8 mouse cellular contexts compared by ENCODE assay signal in the genomic region with DNA sequence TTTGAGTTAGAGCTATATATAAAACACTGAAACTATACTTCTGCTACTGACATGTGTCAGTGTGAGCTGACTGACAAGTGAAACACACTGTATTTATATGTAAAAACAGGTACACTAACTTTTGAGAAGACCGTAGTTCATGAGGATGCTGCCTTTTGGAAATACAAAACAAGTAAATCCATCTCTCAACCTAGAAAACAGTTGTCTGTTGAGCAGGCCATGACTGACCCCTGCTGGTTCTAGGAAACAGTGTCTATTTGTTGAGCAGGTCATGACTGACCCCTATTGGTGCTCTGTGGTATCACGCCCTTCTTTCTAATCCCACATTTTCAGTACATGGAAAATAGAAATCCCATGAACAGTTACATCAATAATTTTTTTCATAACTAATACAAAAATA. TPM values are rescaled to one million over a fixed set of nuclear protein-coding genes. Genes with fewer than 3 reads are reported as not detected.
DNase-seq lines count a peak whose midpoint lies in the region; ATAC-seq and TF ChIP-seq lines count a peak whose summit lies in the region.

No protein-coding gene starts in this region.

- intact Hi-C loops in heart, adult 2 months (cut with DNase I), result loop anchor here (1.0 to 10.0 kb wide), 6 partner anchors 388 to 919 kb away; no protein-coding TSS in a partner anchor

- no peaks in the 10 kb centered on the region for H3K27me3 ChIP-seq in CH12.LX (replicated peaks)
- H3K27me3 ChIP-seq in embryonic facial prominence, embryonic 13.5 days, result no peaks in the 10 kb centered on the region
- H3K27me3 ChIP-seq in heart, adult 2 months (ENCODE audit: control insufficient read depth, insufficient read depth, low read length), result no peaks in the 10 kb centered on the region
- no peaks in the 10 kb centered on the region for H3K27me3 ChIP-seq in liver, postnatal 0 days (ENCODE audit: insufficient read depth, low read length)

- no peak for ATAC-seq in embryonic facial prominence, embryonic 13.5 days (ENCODE audit: insufficient number of reproducible peaks, insufficient read depth, low FRiP score, low TSS enrichment, low read depth)
- ATAC-seq in liver, postnatal 0 days, result peak; percentile 70; the same call in 1 of the 2 replicates

- H3K4me2 ChIP-seq in CH12.LX (ENCODE audit: insufficient read depth, low read depth, poor library complexity, severe bottlenecking), result no peak overlapping the region
- H3K4me2 ChIP-seq in embryonic facial prominence, embryonic 13.5 days, result no peak overlapping the region
- H3K4me2 ChIP-seq in liver, postnatal 0 days (ENCODE audit: low read depth, low read length), result no peak overlapping the region

- peak; percentile 95 to 99 for TF ChIP-seq CTCF in CH12.LX (conservative IDR thresholded peaks at IDR 0.05 in 1 of 2, IDR thresholded peaks at IDR 0.05 in 1 of 2; ENCODE audit: low read depth in 2 of 2, low read length in 2 of 2)
- TF ChIP-seq CTCF in heart, adult 2 months (IDR thresholded peaks at IDR 0.05), result no peak; the same call in 1 of the 2 replicates
- TF ChIP-seq CTCF in liver, postnatal 0 days (IDR thresholded peaks at IDR 0.05; ENCODE audit: low read depth), result peak; percentile 100

- H3K27ac ChIP-seq in CH12.LX (ENCODE audit: insufficient read depth, low read depth), result no peak overlapping the region
- 0 out of 2 replicates have a peak overlapping the region, but pooled peaks have one; percentile 11 for H3K27ac ChIP-seq in embryonic facial prominence, embryonic 13.5 days
- peak overlapping the region; percentile 15; the same call in 1 of the 2 replicates for H3K27ac ChIP-seq in heart, adult 2 months
- no peak overlapping the region for H3K27ac ChIP-seq in liver, postnatal 0 days (ENCODE audit: low read depth)

- peak; percentile 28; the same call in 1 of the 2 replicates for TF ChIP-seq EP300 in CH12.LX (IDR thresholded peaks at IDR 0.05; ENCODE audit: low read length)
- peak; percentile 96 for TF ChIP-seq EP300 in heart, adult 2 months (IDR thresholded peaks at IDR 0.05; ENCODE audit: insufficient read depth, low read depth, low read length)
- no peak for TF ChIP-seq EP300 in liver, postnatal 0 days (IDR thresholded peaks at IDR 0.05; ENCODE audit: low read depth)

- peaks cover 0 to 10% of the 10 kb centered on the region in 2 experiments; a peak in 2 of 4 replicates for H3K4me1 ChIP-seq in CH12.LX (ENCODE audit: control insufficient read depth in 1 of 2, insufficient read depth in 2 of 2)
- peaks cover 4% of the 10 kb centered on the region for H3K4me1 ChIP-seq in embryonic facial prominence, embryonic 13.5 days
- H3K4me1 ChIP-seq in heart, adult 2 months (ENCODE audit: control insufficient read depth, insufficient read depth, low read length), result peaks cover 3% of the 10 kb centered on the region
- peaks cover 3% of the 10 kb centered on the region; the same call in 1 of the 2 replicates for H3K4me1 ChIP-seq in liver, postnatal 0 days (ENCODE audit: insufficient read depth)

- DNase-seq in CH12.LX (ENCODE audit: extremely low read depth), result peak; percentile 81
- peak; percentile 63 for DNase-seq in adrenal gland, postnatal 25 days
- peak; percentile 71 to 79 for DNase-seq in heart, adult 2 months
- DNase-seq in kidney, postnatal 10 days, result peak; percentile 88
- DNase-seq in liver, postnatal 0 days, result peak; percentile 76
- peak; percentile 32 for DNase-seq in ovary, adult 18-20 months (ENCODE audit: low spot score)
- DNase-seq in thymus, postnatal 0 days (ENCODE audit: low spot score), result peak; percentile 82

- no peak for TF ChIP-seq POLR2A in CH12.LX (IDR thresholded peaks at IDR 0.05; ENCODE audit: low read depth, low read length)
- no peak for TF ChIP-seq POLR2A in heart, adult 2 months (IDR thresholded peaks at IDR 0.05; ENCODE audit: insufficient read depth, low read depth, low read length)

- peak; percentile 93 for TF ChIP-seq RAD21 in CH12.LX (IDR thresholded peaks at IDR 0.05; ENCODE audit: low read depth, low read length)

- peaks cover 2% of the 10 kb centered on the region for H3K9me3 ChIP-seq in CH12.LX (replicated peaks; ENCODE audit: low read length)
- H3K9me3 ChIP-seq in embryonic facial prominence, embryonic 13.5 days, result no peaks in the 10 kb centered on the region
- no peaks in the 10 kb centered on the region for H3K9me3 ChIP-seq in liver, postnatal 0 days (ENCODE audit: low read length)

- 10% methylated on average over 2 of the region's 2 CpGs for WGBS in embryonic facial prominence, embryonic 13.5 days
- 1% methylated on average over 2 of the region's 2 CpGs for WGBS in heart, adult 2 months
- WGBS in liver, postnatal 0 days (ENCODE audit: insufficient replicate concordance), result 25% methylated on average over 2 of the region's 2 CpGs

- in situ Hi-C loops in CH12.LX (cut with MboI; ENCODE audit: low pct_ligation_motif_present, low pct_unique_long_range_greater_than_20kb, low sequenced_read_pairs), result loop anchor here (5.0 to 25.0 kb wide), 4 partner anchors 424 to 1194 kb away; a partner anchor contains a TSS

- peaks cover 0 to 9% of the 10 kb centered on the region in 2 experiments for H3K36me3 ChIP-seq in CH12.LX (replicated peaks in 1 of 2; ENCODE audit: control insufficient read depth in 1 of 2, insufficient read depth in 1 of 2, low read length in 1 of 2)
- peaks cover 20% of the 10 kb centered on the region for H3K36me3 ChIP-seq in embryonic facial prominence, embryonic 13.5 days
- H3K36me3 ChIP-seq in heart, adult 2 months (ENCODE audit: control insufficient read depth, insufficient read depth, low read length), result no peaks in the 10 kb centered on the region
- H3K36me3 ChIP-seq in liver, postnatal 0 days (replicated peaks; ENCODE audit: insufficient read depth, low read length), result 0 out of 2 replicates have a peak, but pooled peaks cover 2% of the 10 kb centered on the region

- H3K79me2 ChIP-seq in CH12.LX (replicated peaks; ENCODE audit: control insufficient read depth, extremely low read depth, insufficient read depth, poor library complexity, severe bottlenecking), result no peaks in the 10 kb centered on the region
- H3K79me2 ChIP-seq in heart, adult 2 months (replicated peaks; ENCODE audit: control insufficient read depth, insufficient read depth, low read length), result no peaks in the 10 kb centered on the region

- no peak overlapping the region for H3K9ac ChIP-seq in CH12.LX (ENCODE audit: insufficient read depth, low read depth)
- H3K9ac ChIP-seq in embryonic facial prominence, embryonic 13.5 days, result no peak overlapping the region
- H3K9ac ChIP-seq in heart, adult 2 months (ENCODE audit: low read depth, low read length), result no peak overlapping the region
- H3K9ac ChIP-seq in liver, postnatal 0 days (replicated peaks), result no peak overlapping the region

- H3K4me3 ChIP-seq in CH12.LX (replicated peaks in 1 of 3; ENCODE audit: low read depth in 2 of 3, low read length in 2 of 3, poor library complexity in 1 of 3), result no peak overlapping the region
- H3K4me3 ChIP-seq in embryonic facial prominence, embryonic 13.5 days, result no peak overlapping the region
- H3K4me3 ChIP-seq in heart, adult 2 months, result no peak overlapping the region
- no peak overlapping the region for H3K4me3 ChIP-seq in liver, postnatal 0 days (ENCODE audit: low read depth, low read length)

- dilution Hi-C loops in CH12.LX (cut with MboI; ENCODE audit: extremely low pct_ligation_motif_present, extremely low pct_unique_long_range_greater_than_20kb, low sequenced_read_pairs), result no loop called here

TF ChIP-seq in CH12.LX, 34 proteins besides CTCF, POLR2A, EP300 and RAD21 (continues in another document):
- TF ChIP-seq MAX (IDR thresholded peaks at IDR 0.05; ENCODE audit: low read length) (peak; percentile 40; the same call in 1 of the 2 replicates), ETS1 (conservative IDR thresholded peaks at IDR 0.05; ENCODE audit: low read depth, low read length) (no peak), MYC (IDR thresholded peaks at IDR 0.05; ENCODE audit: low read depth, low read length) (0 out of 2 replicates have a peak, but pooled peaks have one; percentile 51), ZMIZ1 (IDR thresholded peaks at IDR 0.05; ENCODE audit: low read depth, low read length) (no peak), KAT2A (IDR thresholded peaks at IDR 0.05; ENCODE audit: insufficient replicate concordance, low read length) (no peak), IRF4 (IDR thresholded peaks at IDR 0.05; ENCODE audit: low read depth, low read length) (peak; percentile 42; the same call in 1 of the 2 replicates), CHD2 (IDR thresholded peaks at IDR 0.05; ENCODE audit: low read length) (no peak), ELF1 (IDR thresholded peaks at IDR 0.05; ENCODE audit: low read depth, low read length) (0 out of 2 replicates have a peak, but pooled peaks have one; percentile 30), GABPA (IDR thresholded peaks at IDR 0.05; ENCODE audit: insufficient replicate concordance, low read depth, low read length) (no peak), SMC3 (IDR thresholded peaks at IDR 0.05; ENCODE audit: low read depth, low read length) (peak; percentile 87), USF2 (conservative IDR thresholded peaks at IDR 0.05; ENCODE audit: low read depth, low read length) (no peak), CHD1 (IDR thresholded peaks at IDR 0.05; ENCODE audit: low read depth, low read length) (no peak), NRF1 (IDR thresholded peaks at IDR 0.05; ENCODE audit: low read depth, low read length) (0 out of 2 replicates have a peak, but pooled peaks have one; percentile 25), JUN (IDR thresholded peaks at IDR 0.05; ENCODE audit: insufficient read depth, low read depth, low read length) (no peak)

RNA-seq across cellular contexts. Expression of a gene that starts 14.3 kb away (rescaled TPM):
- 44.2 and 59.2 TPM in 2 replicates for total RNA-seq in CH12.LX (2012; rRNA removed)
- total RNA-seq in CH12.LX (2014; rRNA removed), result 57.1 and 63.5 TPM in 2 replicates
- 27.9 and 41.6 TPM in 2 replicates for polyA plus RNA-seq in CH12.LX (2012; ENCODE audit: insufficient read length, low read depth)
- 14.1 and 22.0 TPM in 2 replicates for total RNA-seq in adrenal gland, postnatal 25 days (2021)
- 23.5 and 24.1 TPM in 2 replicates for polyA plus RNA-seq in embryonic facial prominence, embryonic 13.5 days (2015; fragmentation: Nextera tagmentation; extraction: Ambion mirVana)
- total RNA-seq in heart, adult 2 months (2021), result 10 to 100 TPM; 14.1 to 16.4 TPM
- polyA plus RNA-seq in heart, adult 2 months (2012; rRNA removed), result 20.5 and 24.2 TPM in 2 replicates
- polyA plus RNA-seq in liver, postnatal 0 days (2015; fragmentation: Nextera tagmentation; extraction: Ambion mirVana), result 10.6 and 12.6 TPM in 2 replicates
- 23.9 and 24.3 TPM in 2 replicates for polyA plus RNA-seq in thymus, postnatal 0 days (2015; fragmentation: Nextera tagmentation; extraction: Ambion mirVana)

RNA-seq across cellular contexts. Expression of a gene that starts 16.4 kb away (rescaled TPM):
- total RNA-seq in CH12.LX (2012; rRNA removed) (0.89 and 1.6 TPM in 2 replicates), CH12.LX (2014; rRNA removed) (1.6 and 2.5 TPM in 2 replicates)
- polyA plus RNA-seq in CH12.LX (2012; ENCODE audit: insufficient read length, low read depth), result 0.93 TPM in 2 replicates
- 34.8 and 45.0 TPM in 2 replicates for total RNA-seq in adrenal gland, postnatal 25 days (2021)
- polyA plus RNA-seq in embryonic facial prominence, embryonic 13.5 days (2015; fragmentation: Nextera tagmentation; extraction: Ambion mirVana), result 44.9 and 45.3 TPM in 2 replicates
- 10 to 100 TPM; 18.6 to 20.7 TPM for total RNA-seq in heart, adult 2 months (2021)
- polyA plus RNA-seq in heart, adult 2 months (2012; rRNA removed), result 3.6 and 8.7 TPM in 2 replicates
- 8.4 and 9.0 TPM in 2 replicates for polyA plus RNA-seq in liver, postnatal 0 days (2015; fragmentation: Nextera tagmentation; extraction: Ambion mirVana)
- polyA plus RNA-seq in thymus, postnatal 0 days (2015; fragmentation: Nextera tagmentation; extraction: Ambion mirVana), result 14.7 and 16.1 TPM in 2 replicates

Comparison
In these comparisons a context has a peak if more than half of its experiments do, and no peak if none do; other contexts are left out.
1. DNase-seq: peak in every context shown above with its lines; median percentile 88 in kidney, postnatal 10 days; 82 in thymus, postnatal 0 days; 81 in CH12.LX; 76 in liver, postnatal 0 days; 75 in heart, adult 2 months; 63 in adrenal gland, postnatal 25 days; 32 in ovary, adult 18-20 months.
2. H3K27ac ChIP-seq: peak in embryonic facial prominence, embryonic 13.5 days (single experiment) and heart, adult 2 months (single experiment); none in CH12.LX (single experiment) and liver, postnatal 0 days (single experiment).